9 mouse cellular contexts compared by ENCODE assay signal in the genomic region with DNA sequence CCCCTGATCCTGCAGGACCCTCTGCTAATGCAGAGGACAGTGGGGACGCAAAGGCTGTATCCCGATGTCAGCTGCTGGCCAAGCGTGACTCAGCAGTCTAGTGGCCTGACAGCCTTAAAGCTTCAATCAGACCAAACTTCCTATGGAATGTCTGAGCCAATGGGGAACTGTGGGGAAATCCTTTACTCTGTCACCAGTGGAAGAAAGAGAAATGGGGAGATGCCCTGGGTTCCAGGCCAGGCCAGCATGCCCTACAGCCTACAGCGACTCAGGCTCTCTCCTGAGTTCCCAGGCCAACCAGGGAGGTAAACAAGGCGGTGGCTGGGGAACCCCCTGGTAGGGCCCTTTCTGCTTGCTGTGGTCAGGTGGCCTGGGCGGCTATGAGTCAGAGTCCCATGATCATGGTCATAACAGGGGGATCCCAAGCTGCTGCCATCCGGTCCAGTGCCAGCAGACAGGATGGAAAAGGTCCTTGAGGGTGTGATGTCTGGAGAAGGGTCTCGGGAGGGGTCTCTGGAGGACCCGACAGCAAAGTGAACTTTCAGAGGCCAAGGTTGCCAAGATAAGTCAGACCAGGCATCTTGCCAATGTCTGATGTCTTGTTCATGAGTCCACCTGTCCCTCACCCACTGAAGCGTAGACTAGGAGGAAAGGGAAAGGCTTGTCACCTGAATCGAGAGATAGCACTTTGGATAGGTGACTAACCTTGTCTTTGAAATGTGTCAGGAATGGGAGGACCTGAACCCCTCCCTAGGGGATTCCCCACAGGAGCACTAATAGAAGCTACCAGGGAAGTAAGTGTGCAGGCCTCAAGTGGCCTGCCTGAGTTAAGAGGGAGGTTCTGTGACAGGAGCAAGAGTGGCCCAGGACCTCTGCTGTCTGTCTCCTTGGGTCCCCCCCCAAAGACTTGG. TPM values are rescaled to one million over a fixed set of nuclear protein-coding genes. Genes with fewer than 3 reads are reported as not detected.
DNase-seq lines count a peak whose midpoint lies in the region; ATAC-seq lines count a peak whose summit lies in the region.
"Had no signal": no experiment of that assay in that cellular context is flagged by ENCODE, and none has a peak within 500 bp of the region (broad histone marks: within the 10 kb centered on the region; RNA-seq: fewer than 3 reads in every experiment).

No protein-coding gene starts in this region.

- H3K4me1 ChIP-seq in midbrain, embryonic 16.5 days (ENCODE audit: control insufficient read depth, insufficient read depth, low read length) = peaks cover 22% of the 10 kb centered on the region
- peaks cover 48% of the 10 kb centered on the region for H3K4me1 ChIP-seq in midbrain, embryonic 10.5 days
- peaks cover 22% of the 10 kb centered on the region for H3K4me1 ChIP-seq in kidney, embryonic 14.5 days (ENCODE audit: control insufficient read depth, insufficient read depth, low read length)

- no peaks in the 10 kb centered on the region for H3K9me3 ChIP-seq in midbrain, embryonic 16.5 days (replicated peaks; ENCODE audit: control insufficient read depth, low read length, poor library complexity, severe bottlenecking)
- H3K9me3 ChIP-seq in midbrain, embryonic 10.5 days (replicated peaks) = no peaks in the 10 kb centered on the region
- no peaks in the 10 kb centered on the region for H3K9me3 ChIP-seq in kidney, embryonic 14.5 days (ENCODE audit: control insufficient read depth, low read length)
- H3K9me3 ChIP-seq: limb, embryonic 15.5 days had no signal

- no peak overlapping the region for H3K4me2 ChIP-seq in midbrain, embryonic 16.5 days (ENCODE audit: low read length)
- H3K4me2 ChIP-seq in kidney, embryonic 14.5 days (replicated peaks; ENCODE audit: low read depth, low read length) = no peak overlapping the region
- H3K4me2 ChIP-seq: limb, embryonic 15.5 days had no signal

- H3K27ac ChIP-seq in midbrain, embryonic 16.5 days (ENCODE audit: low read length) = peak overlapping the region; percentile 36
- no peak overlapping the region for H3K27ac ChIP-seq in midbrain, embryonic 10.5 days (replicated peaks)
- H3K27ac ChIP-seq in kidney, embryonic 14.5 days (ENCODE audit: low read depth, low read length) = 0 out of 2 replicates have a peak overlapping the region, but pooled peaks have one; percentile 14
- H3K27ac ChIP-seq: limb, embryonic 15.5 days had no signal

- H3K9ac ChIP-seq in midbrain, embryonic 16.5 days (ENCODE audit: low read depth, low read length) = no peak overlapping the region
- H3K9ac ChIP-seq in kidney, embryonic 14.5 days (ENCODE audit: low read depth, low read length) = 0 out of 2 replicates have a peak overlapping the region, but pooled peaks have one; percentile 7
- H3K9ac ChIP-seq: limb, embryonic 15.5 days had no signal

- no peaks in the 10 kb centered on the region for H3K36me3 ChIP-seq in midbrain, embryonic 16.5 days (ENCODE audit: control insufficient read depth, insufficient read depth, low read length)
- no peaks in the 10 kb centered on the region for H3K36me3 ChIP-seq in midbrain, embryonic 10.5 days
- peaks cover under 1% of the 10 kb centered on the region; the same call in 1 of the 2 replicates for H3K36me3 ChIP-seq in kidney, embryonic 14.5 days (ENCODE audit: control insufficient read depth, insufficient read depth, low read length)

- no peaks in the 10 kb centered on the region for H3K27me3 ChIP-seq in midbrain, embryonic 16.5 days (ENCODE audit: control insufficient read depth, insufficient read depth, low read depth, low read length)
- no peaks in the 10 kb centered on the region for H3K27me3 ChIP-seq in midbrain, embryonic 10.5 days (ENCODE audit: low read depth, poor library complexity, severe bottlenecking)
- H3K27me3 ChIP-seq in kidney, embryonic 14.5 days (ENCODE audit: control insufficient read depth, insufficient read depth, low read length) = no peaks in the 10 kb centered on the region
- H3K27me3 ChIP-seq: limb, embryonic 15.5 days had no signal

- H3K4me3 ChIP-seq in midbrain, embryonic 16.5 days (ENCODE audit: low read depth, low read length) = no peak overlapping the region
- H3K4me3 ChIP-seq in midbrain, embryonic 10.5 days = no peak overlapping the region
- no peak overlapping the region for H3K4me3 ChIP-seq in kidney, embryonic 14.5 days (ENCODE audit: low read length)
- H3K4me3 ChIP-seq: limb, embryonic 15.5 days had no signal

- no peak for DNase-seq in midbrain, embryonic 10.5 days (ENCODE audit: low spot score)
- peak; percentile 94 for DNase-seq in adrenal gland, postnatal 14 days
- DNase-seq in heart, adult 11 months = peak; percentile 100
- DNase-seq in frontal cortex, postnatal 25 days (ENCODE audit: low spot score in 2 of 2) = no peak
- no peak for DNase-seq in c-Kit-positive CD71-positive TER-119-positive erythroid progenitor cells, embryonic 14.5 days (ENCODE audit: low spot score)

- no peak for ATAC-seq in midbrain, embryonic 16.5 days
- ATAC-seq in kidney, embryonic 14.5 days (ENCODE audit: low FRiP score, low TSS enrichment) = no peak
- ATAC-seq in megakaryocyte, adult 5-6 weeks (ENCODE audit: poor library complexity, severe bottlenecking) = peak; percentile 2; the same call in 1 of the 2 replicates

- WGBS in midbrain, embryonic 16.5 days = 63% methylated on average over 11 of the region's 11 CpGs
- WGBS in midbrain, embryonic 10.5 days = 74% methylated on average over 11 of the region's 11 CpGs
- WGBS in kidney, embryonic 14.5 days = 47% methylated on average over 11 of the region's 11 CpGs

RNA-seq across cellular contexts. Expression of a gene that starts 2.4 kb away (rescaled TPM):
- polyA plus RNA-seq in midbrain, embryonic 16.5 days (2015; fragmentation: Nextera tagmentation; extraction: Ambion mirVana) = 33.3 and 38.3 TPM in 2 replicates
- 12.1 and 18.1 TPM in 2 replicates for polyA plus RNA-seq in midbrain, embryonic 10.5 days (2016; fragmentation: Nextera tagmentation; extraction: Ambion mirVana)
- 103 and 113 TPM in 2 replicates for total RNA-seq in adrenal gland, postnatal 14 days (2021)
- 37.0 and 39.2 TPM in 2 replicates for polyA plus RNA-seq in kidney, embryonic 14.5 days (2014; fragmentation: Nextera tagmentation; extraction: Ambion mirVana)
- total RNA-seq in megakaryocyte, adult 5-6 weeks (2015) = 17.1 and 22.2 TPM in 2 replicates
- 9.1 and 12.1 TPM in 2 replicates for total RNA-seq in megakaryocyte, adult 5-6 weeks (2017)

RNA-seq across cellular contexts. Expression of a gene that starts 2.5 kb away (rescaled TPM):
- 374 and 394 TPM in 2 replicates for polyA plus RNA-seq in midbrain, embryonic 16.5 days (2015; fragmentation: Nextera tagmentation; extraction: Ambion mirVana)
- polyA plus RNA-seq in midbrain, embryonic 10.5 days (2016; fragmentation: Nextera tagmentation; extraction: Ambion mirVana) = 136 and 165 TPM in 2 replicates
- total RNA-seq in adrenal gland, postnatal 14 days (2021) = 356 and 366 TPM in 2 replicates
- 128 and 197 TPM in 2 replicates for polyA plus RNA-seq in kidney, embryonic 14.5 days (2014; fragmentation: Nextera tagmentation; extraction: Ambion mirVana)
- 51.8 and 56.7 TPM in 2 replicates for total RNA-seq in megakaryocyte, adult 5-6 weeks (2015)
- total RNA-seq in megakaryocyte, adult 5-6 weeks (2017) = 298 and 386 TPM in 2 replicates

RNA-seq across cellular contexts. Expression of a gene that starts 25.3 kb away (rescaled TPM):
- 1.8 and 3.3 TPM in 2 replicates for polyA plus RNA-seq in midbrain, embryonic 16.5 days (2015; fragmentation: Nextera tagmentation; extraction: Ambion mirVana)
- 0.75 and 1.2 TPM in 2 replicates for polyA plus RNA-seq in midbrain, embryonic 10.5 days (2016; fragmentation: Nextera tagmentation; extraction: Ambion mirVana)
- 10.4 and 11.3 TPM in 2 replicates for total RNA-seq in adrenal gland, postnatal 14 days (2021)
- 1.6 and 1.9 TPM in 2 replicates for polyA plus RNA-seq in kidney, embryonic 14.5 days (2014; fragmentation: Nextera tagmentation; extraction: Ambion mirVana)
- not detected in 2 replicates for total RNA-seq in megakaryocyte, adult 5-6 weeks (2015)
- 0.66 TPM in 1 of 2 replicates, not detected in the other for total RNA-seq in megakaryocyte, adult 5-6 weeks (2017)

RNA-seq across cellular contexts. Expression of a gene that starts 38.9 kb away (rescaled TPM):
- polyA plus RNA-seq in midbrain, embryonic 16.5 days (2015; fragmentation: Nextera tagmentation; extraction: Ambion mirVana) = 32.7 and 39.2 TPM in 2 replicates
- polyA plus RNA-seq in midbrain, embryonic 10.5 days (2016; fragmentation: Nextera tagmentation; extraction: Ambion mirVana) = 23.4 and 23.8 TPM in 2 replicates
- total RNA-seq in adrenal gland, postnatal 14 days (2021) = 12.9 and 13.6 TPM in 2 replicates
- 21.8 and 22.0 TPM in 2 replicates for polyA plus RNA-seq in kidney, embryonic 14.5 days (2014; fragmentation: Nextera tagmentation; extraction: Ambion mirVana)
- total RNA-seq in megakaryocyte, adult 5-6 weeks (2015) = 7.6 and 9.2 TPM in 2 replicates
- 7.5 and 11.6 TPM in 2 replicates for total RNA-seq in megakaryocyte, adult 5-6 weeks (2017)

Comparison
In these comparisons a context has a peak if more than half of its experiments do, and no peak if none do; other contexts are left out.
1. DNase-seq: peak in adrenal gland, postnatal 14 days (single experiment) and heart, adult 11 months (single experiment); none in midbrain, embryonic 10.5 days (single experiment), frontal cortex, postnatal 25 days (0 of 2) and c-Kit-positive CD71-positive TER-119-positive erythroid progenitor cells, embryonic 14.5 days (single experiment).